Mouse (Mus musculus): ENCODE measurements around the gene Mrpl21. TPM values are rescaled to one million over a fixed set of nuclear protein-coding genes. Genes with fewer than 3 reads are reported as not detected.

Mrpl21 gene
- polyA plus RNA-seq, 2 experiments, result 68.8 to 124 TPM

- 82% methylated on average over 12 of the region's 12 CpGs for WGBS
- H3K4me2 ChIP-seq (replicated peaks; ENCODE audit: low read depth, low read length, severe bottlenecking), result 0 out of 2 replicates have a peak overlapping the region, but pooled peaks have one; percentile 99
- peaks cover 5% of the 10 kb centered on the region; the same call in 1 of the 2 replicates for H3K27me3 ChIP-seq (ENCODE audit: control insufficient read depth, insufficient read depth, low read length)
- TF ChIP-seq POLR2A (IDR thresholded peaks at IDR 0.05; ENCODE audit: borderline replicate concordance, extremely low read depth, insufficient read depth, insufficient read length), result no peak
- H3K9ac ChIP-seq (ENCODE audit: low read depth, low read length, severe bottlenecking), result no peak overlapping the region
- no peaks in the 10 kb centered on the region for H3K9me3 ChIP-seq (ENCODE audit: control insufficient read depth, low read length)
- H3K4me3 ChIP-seq (replicated peaks; ENCODE audit: low read length), result no peak overlapping the region
- ATAC-seq (ENCODE audit: low FRiP score, low read depth) (no peak), DNase-seq (ENCODE audit: low spot score) (no peak)
- H3K4me1 ChIP-seq (ENCODE audit: control insufficient read depth, insufficient read depth, low read length), result peaks cover 21% of the 10 kb centered on the region
- peak overlapping the region; percentile 87 for H3K27ac ChIP-seq (replicated peaks; ENCODE audit: low read depth, low read length)
- no peaks in the 10 kb centered on the region for H3K36me3 ChIP-seq (ENCODE audit: control insufficient read depth, insufficient read depth, low read length)
Observed at GRCm38 (mm10) chr19:3326479-3327047, 43.9 kb downstream of the Mrpl21 start.

- TF ChIP-seq POLR2A (IDR thresholded peaks at IDR 0.05; ENCODE audit: borderline replicate concordance, extremely low read depth, insufficient read depth, insufficient read length), result no peak
Observed at GRCm38 (mm10) chr19:3333247-3333646, 50.5 kb downstream of the Mrpl21 start.

GRCm38 (mm10) chr19:3333694-3334515 lies 51.2 kb downstream of the Mrpl21 start:
- Histone ChIP-seq H3K4me3 (replicated peaks; ENCODE audit: low read length) (no peak overlapping the region), H3K4me2 (replicated peaks; ENCODE audit: low read depth, low read length, severe bottlenecking) (no peak overlapping the region), H3K9ac (ENCODE audit: low read depth, low read length, severe bottlenecking) (no peak overlapping the region), H3K27ac (replicated peaks; ENCODE audit: low read depth, low read length) (no peak overlapping the region), H3K27me3 (ENCODE audit: control insufficient read depth, insufficient read depth, low read length) (no peaks in the 10 kb centered on the region), H3K36me3 (ENCODE audit: control insufficient read depth, insufficient read depth, low read length) (no peaks in the 10 kb centered on the region), H3K4me1 (ENCODE audit: control insufficient read depth, insufficient read depth, low read length) (no peaks in the 10 kb centered on the region), H3K9me3 (ENCODE audit: control insufficient read depth, low read length) (no peaks in the 10 kb centered on the region)
- no peak for TF ChIP-seq POLR2A (IDR thresholded peaks at IDR 0.05; ENCODE audit: borderline replicate concordance, extremely low read depth, insufficient read depth, insufficient read length)
- no peak for ATAC-seq (ENCODE audit: low FRiP score, low read depth)
- DNase-seq (ENCODE audit: low spot score), result no peak
- WGBS, result 76% methylated on average over 17 of the region's 17 CpGs

More at GRCm38 (mm10) chr19:3333247-3333646, 50.5 kb downstream of the Mrpl21 start:
- DNase-seq (ENCODE audit: low spot score) (no peak), ATAC-seq (ENCODE audit: low FRiP score, low read depth) (no peak)
- Histone ChIP-seq H3K27me3 (ENCODE audit: control insufficient read depth, insufficient read depth, low read length) (no peaks in the 10 kb centered on the region), H3K36me3 (ENCODE audit: control insufficient read depth, insufficient read depth, low read length) (no peaks in the 10 kb centered on the region), H3K4me1 (ENCODE audit: control insufficient read depth, insufficient read depth, low read length) (no peaks in the 10 kb centered on the region), H3K4me3 (replicated peaks; ENCODE audit: low read length) (no peak overlapping the region), H3K27ac (replicated peaks; ENCODE audit: low read depth, low read length) (no peak overlapping the region), H3K9ac (ENCODE audit: low read depth, low read length, severe bottlenecking) (no peak overlapping the region), H3K9me3 (ENCODE audit: control insufficient read depth, low read length) (no peaks in the 10 kb centered on the region), H3K4me2 (replicated peaks; ENCODE audit: low read depth, low read length, severe bottlenecking) (no peak overlapping the region)
- 43% methylated on average over 6 of the region's 6 CpGs for WGBS

- Histone ChIP-seq H3K27me3 (ENCODE audit: control insufficient read depth, insufficient read depth, low read length) (no peaks in the 10 kb centered on the region), H3K9ac (ENCODE audit: low read depth, low read length, severe bottlenecking) (no peak overlapping the region), H3K36me3 (ENCODE audit: control insufficient read depth, insufficient read depth, low read length) (no peaks in the 10 kb centered on the region), H3K9me3 (ENCODE audit: control insufficient read depth, low read length) (no peaks in the 10 kb centered on the region), H3K27ac (replicated peaks; ENCODE audit: low read depth, low read length) (no peak overlapping the region), H3K4me1 (ENCODE audit: control insufficient read depth, insufficient read depth, low read length) (no peaks in the 10 kb centered on the region), H3K4me3 (replicated peaks; ENCODE audit: low read length) (no peak overlapping the region), H3K4me2 (replicated peaks; ENCODE audit: low read depth, low read length, severe bottlenecking) (no peak overlapping the region)
- WGBS, result 87% methylated on average over 4 of the region's 4 CpGs
- DNase-seq (ENCODE audit: low spot score) (no peak), ATAC-seq (ENCODE audit: low FRiP score, low read depth) (no peak)
- no peak for TF ChIP-seq POLR2A (IDR thresholded peaks at IDR 0.05; ENCODE audit: borderline replicate concordance, extremely low read depth, insufficient read depth, insufficient read length)
Observed at GRCm38 (mm10) chr19:3334550-3334949, 51.8 kb downstream of the Mrpl21 start.

- no peak for TF ChIP-seq POLR2A (IDR thresholded peaks at IDR 0.05; ENCODE audit: borderline replicate concordance, extremely low read depth, insufficient read depth, insufficient read length)
- H3K4me1 ChIP-seq (ENCODE audit: control insufficient read depth, insufficient read depth, low read length), result no peaks in the 10 kb centered on the region
- H3K27ac ChIP-seq (replicated peaks; ENCODE audit: low read depth, low read length), result no peak overlapping the region
- DNase-seq (ENCODE audit: low spot score) (no peak), ATAC-seq (ENCODE audit: low FRiP score, low read depth) (no peak)
- no peak overlapping the region for H3K4me3 ChIP-seq (replicated peaks; ENCODE audit: low read length)
- H3K4me2 ChIP-seq (replicated peaks; ENCODE audit: low read depth, low read length, severe bottlenecking), result no peak overlapping the region
- H3K9me3 ChIP-seq (ENCODE audit: control insufficient read depth, low read length), result no peaks in the 10 kb centered on the region
- H3K9ac ChIP-seq (ENCODE audit: low read depth, low read length, severe bottlenecking), result no peak overlapping the region
- 88% methylated on average over 1 of the region's 1 CpGs for WGBS
- no peaks in the 10 kb centered on the region for H3K27me3 ChIP-seq (ENCODE audit: control insufficient read depth, insufficient read depth, low read length)
- no peaks in the 10 kb centered on the region for H3K36me3 ChIP-seq (ENCODE audit: control insufficient read depth, insufficient read depth, low read length)
Observed at GRCm38 (mm10) chr19:3335917-3336316, 53.2 kb downstream of the Mrpl21 start.
